Comparison of ENCODE assay signal across 8 mouse cellular contexts in genomic region chr17:26423967-26424641, GRCm38 (mm10). TPM values are rescaled to one million over a fixed set of nuclear protein-coding genes. Genes with fewer than 3 reads are reported as not detected.
DNase-seq lines count a peak whose midpoint lies in the region; ATAC-seq and TF ChIP-seq lines count a peak whose summit lies in the region.
"Had no signal": no experiment of that assay in that cellular context is flagged by ENCODE, and none has a peak within 500 bp of the region (broad histone marks: within the 10 kb centered on the region; RNA-seq: fewer than 3 reads in every experiment).

No protein-coding gene starts in this region.

- no peaks in the 10 kb centered on the region for H3K27me3 ChIP-seq in heart, postnatal 0 days (ENCODE audit: control insufficient read depth, insufficient read depth, low read length)
- no peaks in the 10 kb centered on the region for H3K27me3 ChIP-seq in lung, embryonic 14.5 days (ENCODE audit: insufficient read depth, low read length)

- peak overlapping the region; percentile 12 for H3K4me2 ChIP-seq in heart, postnatal 0 days (ENCODE audit: low read depth, low read length)
- peak overlapping the region; percentile 47 for H3K4me2 ChIP-seq in lung, embryonic 14.5 days
- H3K4me2 ChIP-seq: limb, embryonic 13.5 days had no signal

- DNase-seq in left cerebral cortex, postnatal 4 days, result peak; percentile 90
- no peak for DNase-seq in left cerebral cortex, adult 2 months (ENCODE audit: extremely low spot score in 1 of 2, low spot score in 2 of 2)
- DNase-seq in heart, postnatal 0 days (ENCODE audit: low spot score), result peak; percentile 81
- peak; percentile 72 for DNase-seq in lung, embryonic 14.5 days
- peak; percentile 89 for DNase-seq in urinary bladder, postnatal 14 days (ENCODE audit: low spot score)
- DNase-seq in thymus, adult 18-20 months, result no peak

- intact Hi-C loops in left cerebral cortex, postnatal 4 days (cut with DNase I), result loop anchor here (10.0 kb wide), 1 partner anchor 109 kb away; no protein-coding TSS in a partner anchor
- intact Hi-C loops in left cerebral cortex, adult 2 months (cut with DNase I), result no loop called here

- H3K27ac ChIP-seq in left cerebral cortex, adult 2 months, result no peak overlapping the region; the same call in 1 of the 2 replicates
- H3K27ac ChIP-seq in brown adipose tissue, adult 24 weeks (replicated peaks; ENCODE audit: low read depth, low read length), result peak overlapping the region; percentile 9; the same call in 1 of the 2 replicates
- peak overlapping the region; percentile 91 for H3K27ac ChIP-seq in heart, postnatal 0 days (ENCODE audit: low read depth)
- peak overlapping the region; percentile 87 for H3K27ac ChIP-seq in lung, embryonic 14.5 days (ENCODE audit: low read depth)
- H3K27ac ChIP-seq: limb, embryonic 13.5 days had no signal

- no peak overlapping the region for H3K4me3 ChIP-seq in left cerebral cortex, adult 2 months
- no peak overlapping the region for H3K4me3 ChIP-seq in brown adipose tissue, adult 24 weeks (ENCODE audit: insufficient read depth, low read depth, low read length)
- no peak overlapping the region for H3K4me3 ChIP-seq in heart, postnatal 0 days (ENCODE audit: low read depth, low read length)
- H3K4me3 ChIP-seq in lung, embryonic 14.5 days (ENCODE audit: low read depth, low read length), result no peak overlapping the region
- H3K4me3 ChIP-seq: limb, embryonic 13.5 days had no signal

- peaks cover 45% of the 10 kb centered on the region for H3K4me1 ChIP-seq in brown adipose tissue, adult 24 weeks (ENCODE audit: control insufficient read depth, insufficient read depth, insufficient read length, low read length)
- H3K4me1 ChIP-seq in heart, postnatal 0 days (ENCODE audit: control insufficient read depth, insufficient read depth), result peaks cover 30% of the 10 kb centered on the region
- peaks cover 5% of the 10 kb centered on the region; the same call in 1 of the 2 replicates for H3K4me1 ChIP-seq in lung, embryonic 14.5 days (ENCODE audit: insufficient read depth)
- H3K4me1 ChIP-seq: limb, embryonic 13.5 days had no signal

- no peak; the same call in none of the 2 replicates for TF ChIP-seq CTCF in left cerebral cortex, adult 2 months (IDR thresholded peaks at IDR 0.05)
- TF ChIP-seq CTCF in heart, postnatal 0 days (IDR thresholded peaks at IDR 0.05; ENCODE audit: low read depth), result peak; percentile 29
- peak; percentile 30; the same call in 1 of the 2 replicates for TF ChIP-seq CTCF in lung, embryonic 14.5 days (IDR thresholded peaks at IDR 0.05; ENCODE audit: low read depth)

- ATAC-seq in heart, postnatal 0 days (ENCODE audit: insufficient read depth, low read depth), result peak; percentile 63
- ATAC-seq in lung, embryonic 14.5 days (ENCODE audit: insufficient read depth), result peak; percentile 69

- H3K9ac ChIP-seq in heart, postnatal 0 days (replicated peaks; ENCODE audit: low read depth, low read length), result no peak overlapping the region
- peak overlapping the region; percentile 35 for H3K9ac ChIP-seq in lung, embryonic 14.5 days
- H3K9ac ChIP-seq: limb, embryonic 13.5 days had no signal

- H3K36me3 ChIP-seq in heart, postnatal 0 days (replicated peaks; ENCODE audit: control insufficient read depth, insufficient read depth, low read length), result no peaks in the 10 kb centered on the region
- no peaks in the 10 kb centered on the region for H3K36me3 ChIP-seq in lung, embryonic 14.5 days (ENCODE audit: insufficient read depth)
- H3K36me3 ChIP-seq: limb, embryonic 13.5 days had no signal

- no peaks in the 10 kb centered on the region for H3K9me3 ChIP-seq in heart, postnatal 0 days (replicated peaks; ENCODE audit: control insufficient read depth, low read length)
- H3K9me3 ChIP-seq in lung, embryonic 14.5 days (ENCODE audit: low read depth, low read length), result no peaks in the 10 kb centered on the region
- H3K9me3 ChIP-seq: limb, embryonic 13.5 days had no signal

- WGBS in heart, postnatal 0 days, result 16% methylated on average over 11 of the region's 11 CpGs
- 21% methylated on average over 11 of the region's 11 CpGs for WGBS in lung, embryonic 14.5 days

- TF ChIP-seq EP300 in heart, postnatal 0 days (IDR thresholded peaks at IDR 0.05; ENCODE audit: low read depth), result no peak

RNA-seq across cellular contexts. Expression of gene Neurl1b, which starts 9.5 kb away (rescaled TPM):
- 10 to 100 TPM; 85.3 to 88.4 TPM for total RNA-seq in left cerebral cortex, postnatal 4 days (2021)
- total RNA-seq in left cerebral cortex, adult 2 months (2021), result 10 to 100 TPM; 69.9 to 79.7 TPM
- 0.99 and 1.8 TPM in 2 replicates for polyA plus RNA-seq in brown adipose tissue, adult 24 weeks (2012; ENCODE audit: insufficient read depth, insufficient read length, missing spikeins)
- total RNA-seq in heart, postnatal 0 days (2014; rRNA removed; ENCODE audit: low replicate concordance), result 66.1 and 143 TPM in 2 replicates
- 1.2 and 1.6 TPM in 2 replicates for polyA plus RNA-seq in heart, postnatal 0 days (2015; fragmentation: Nextera tagmentation; extraction: Ambion mirVana)
- polyA plus RNA-seq in lung, embryonic 14.5 days (2014; fragmentation: Nextera tagmentation; extraction: Ambion mirVana), result 1.9 and 2.1 TPM in 2 replicates

Comparison
In these comparisons a context has a peak if more than half of its experiments do, and no peak if none do; other contexts are left out.
1. DNase-seq: peak in left cerebral cortex, postnatal 4 days (single experiment), heart, postnatal 0 days (single experiment), lung, embryonic 14.5 days (single experiment) and urinary bladder, postnatal 14 days (single experiment); none in left cerebral cortex, adult 2 months (0 of 2) and thymus, adult 18-20 months (0 of 2).